ENCODE assay signal across 12 mouse cellular contexts in genomic region chr6:127877026-127877425, GRCm38 (mm10). TPM values are rescaled to one million over a fixed set of nuclear protein-coding genes. Genes with fewer than 3 reads are reported as not detected.
DNase-seq lines count a peak whose midpoint lies in the region; TF ChIP-seq lines count a peak whose summit lies in the region.
"Had no signal": no experiment of that assay in that cellular context is flagged by ENCODE, and none has a peak within 500 bp of the region (broad histone marks: within the 10 kb centered on the region; RNA-seq: fewer than 3 reads in every experiment).

No protein-coding gene starts in this region.

- no peaks in the 10 kb centered on the region for H3K36me3 ChIP-seq in kidney, adult 2 months (ENCODE audit: control insufficient read depth, insufficient read depth, low read length)
- no peaks in the 10 kb centered on the region for H3K36me3 ChIP-seq in embryonic facial prominence, embryonic 10.5 days (replicated peaks)
- H3K36me3 ChIP-seq: neural tube, embryonic 12.5 days had no signal

- TF ChIP-seq CTCF in kidney, adult 2 months (conservative IDR thresholded peaks at IDR 0.05; ENCODE audit: insufficient read depth, insufficient read length, low read depth, low read length): no peak

- peaks cover 5% of the 10 kb centered on the region; the same call in 1 of the 2 replicates for H3K9me3 ChIP-seq in embryonic facial prominence, embryonic 10.5 days

- TF ChIP-seq POLR2A in kidney, adult 2 months (IDR thresholded peaks at IDR 0.05; ENCODE audit: low read depth, low read length): no peak

- peak; percentile 21 to 31 for DNase-seq in kidney, postnatal 4 days
- no peak for DNase-seq in kidney, adult 2 months
- peak; percentile 53 for DNase-seq in adrenal gland, postnatal 10 days
- DNase-seq in embryonic facial prominence, embryonic 10.5 days (ENCODE audit: low spot score): peak; percentile 39
- DNase-seq in heart, postnatal 10 days: peak; percentile 22 to 42
- DNase-seq in adipocyte (ENCODE audit: low spot score): no peak
- DNase-seq in thymus, postnatal 4 days: no peak
- DNase-seq in cerebellum, adult 9-11 months: no peak
- DNase-seq: cerebellum, adult 8-10 months; spleen, adult 18-20 months had no signal

- 75% methylated on average over 12 of the region's 12 CpGs for WGBS in kidney, adult 2 months
- 79% methylated on average over 12 of the region's 12 CpGs for WGBS in embryonic facial prominence, embryonic 10.5 days

- intact Hi-C loops in heart, postnatal 10 days (cut with DNase I): no loop called here

- no peak overlapping the region for H3K27ac ChIP-seq in kidney, adult 2 months (ENCODE audit: insufficient read depth, low read depth, low read length)
- H3K27ac ChIP-seq in embryonic facial prominence, embryonic 10.5 days (replicated peaks): peak overlapping the region; percentile 80
- H3K27ac ChIP-seq: neural tube, embryonic 12.5 days had no signal

- no peaks in the 10 kb centered on the region for H3K27me3 ChIP-seq in kidney, adult 2 months (replicated peaks; ENCODE audit: control insufficient read depth, insufficient read depth, low read length)
- H3K27me3 ChIP-seq in embryonic facial prominence, embryonic 10.5 days (replicated peaks; ENCODE audit: low read depth, poor library complexity, severe bottlenecking): no peaks in the 10 kb centered on the region
- H3K27me3 ChIP-seq: neural tube, embryonic 12.5 days had no signal

- no peak overlapping the region for H3K4me3 ChIP-seq in kidney, adult 2 months (ENCODE audit: insufficient read depth, low read depth, low read length)
- no peak overlapping the region for H3K4me3 ChIP-seq in embryonic facial prominence, embryonic 10.5 days
- H3K4me3 ChIP-seq: megakaryocyte, embryonic 14.5 days; neural tube, embryonic 12.5 days had no signal

- no peaks in the 10 kb centered on the region for H3K4me1 ChIP-seq in kidney, adult 2 months (ENCODE audit: control insufficient read depth, insufficient read depth, low read length)
- H3K4me1 ChIP-seq in embryonic facial prominence, embryonic 10.5 days: peaks cover 39% of the 10 kb centered on the region
- H3K4me1 ChIP-seq: neural tube, embryonic 12.5 days had no signal

RNA-seq across cellular contexts. Expression of gene Tspan11, which starts 10.4 kb away (rescaled TPM):
- polyA plus RNA-seq in kidney, adult 2 months (2012; rRNA removed): 0.78 and 1.2 TPM in 2 replicates
- 1 to 10 TPM; 4.1 to 5.0 TPM for total RNA-seq in adrenal gland, postnatal 10 days (2021)
- 3.9 and 6.9 TPM in 2 replicates for polyA plus RNA-seq in embryonic facial prominence, embryonic 10.5 days (2016; fragmentation: Nextera tagmentation; extraction: Ambion mirVana)
- total RNA-seq in heart, postnatal 10 days (2021): 1 to 10 TPM; 4.7 to 4.9 TPM

Comparison
In these comparisons a context has a peak if more than half of its experiments do, and no peak if none do; other contexts are left out.
1. DNase-seq: peak in kidney, postnatal 4 days (2 of 2), adrenal gland, postnatal 10 days (single experiment), embryonic facial prominence, embryonic 10.5 days (single experiment) and heart, postnatal 10 days (2 of 2); none in kidney, adult 2 months (single experiment), adipocyte (single experiment), thymus, postnatal 4 days (single experiment) and cerebellum, adult 9-11 months (single experiment).